Mouse (Mus musculus) subcutaneous adipose tissue, adult 2 months (tissue): Measurements from ENCODE around the gene Calm3. TPM values are rescaled to one million over a fixed set of nuclear protein-coding genes. Genes with fewer than 3 reads are reported as not detected.

Source experiments
- polyA plus RNA-seq: library from polyadenylated mRNA; depleted of rRNA; stranded (reverse); fragments of >200 nt; gene quantifications from 2 replicates; pipeline ENCODE4 v1.2.3, GENCODE M21; 2012; ENCODE audit warnings: low replicate concordance; rRNA removed

The Calm3 gene
- 196 and 348 TPM in 2 replicates for polyA plus RNA-seq

DNA sequence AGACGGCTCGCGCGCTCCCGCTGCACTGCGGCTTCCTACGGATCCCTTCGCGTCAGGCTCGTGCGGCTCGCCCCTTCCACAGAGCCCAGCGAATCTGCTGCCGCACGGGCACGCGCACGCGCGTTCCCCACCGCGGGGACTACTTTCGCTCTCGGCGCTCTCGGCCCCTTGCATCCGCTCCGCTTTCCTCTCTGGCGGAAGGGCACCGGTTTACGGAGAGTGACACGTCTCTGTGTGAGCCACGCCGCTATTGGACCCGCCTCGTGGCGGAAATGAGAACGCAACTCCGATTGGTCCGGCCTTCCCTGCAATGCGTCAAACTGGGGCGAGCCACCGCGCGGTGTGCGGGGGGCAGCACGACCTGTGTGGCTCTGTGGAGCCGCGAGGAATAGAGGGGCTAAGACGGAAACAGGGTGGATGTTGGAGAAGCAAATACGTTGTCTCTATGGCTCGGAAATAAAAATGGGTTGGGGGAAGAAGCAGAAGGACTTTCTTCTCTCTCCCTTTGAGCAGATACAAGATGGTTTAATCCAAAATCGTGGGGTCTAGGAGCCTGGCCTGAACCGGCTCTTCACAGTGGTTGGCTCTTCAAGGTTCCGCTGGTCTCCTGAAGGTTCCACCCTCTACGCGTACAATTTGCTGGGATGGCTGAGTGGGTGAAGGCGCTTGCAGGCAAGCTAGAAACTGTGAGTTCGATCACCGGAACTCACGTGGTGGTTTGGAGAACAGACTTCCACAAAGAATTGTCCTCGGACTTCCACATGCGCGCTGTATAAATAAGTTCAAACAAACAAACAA is at the start of gene Calm3:
TSS of gene Calm3 (minus strand) at position 78 of the 798 bp plus-strand sequence.

DNA sequence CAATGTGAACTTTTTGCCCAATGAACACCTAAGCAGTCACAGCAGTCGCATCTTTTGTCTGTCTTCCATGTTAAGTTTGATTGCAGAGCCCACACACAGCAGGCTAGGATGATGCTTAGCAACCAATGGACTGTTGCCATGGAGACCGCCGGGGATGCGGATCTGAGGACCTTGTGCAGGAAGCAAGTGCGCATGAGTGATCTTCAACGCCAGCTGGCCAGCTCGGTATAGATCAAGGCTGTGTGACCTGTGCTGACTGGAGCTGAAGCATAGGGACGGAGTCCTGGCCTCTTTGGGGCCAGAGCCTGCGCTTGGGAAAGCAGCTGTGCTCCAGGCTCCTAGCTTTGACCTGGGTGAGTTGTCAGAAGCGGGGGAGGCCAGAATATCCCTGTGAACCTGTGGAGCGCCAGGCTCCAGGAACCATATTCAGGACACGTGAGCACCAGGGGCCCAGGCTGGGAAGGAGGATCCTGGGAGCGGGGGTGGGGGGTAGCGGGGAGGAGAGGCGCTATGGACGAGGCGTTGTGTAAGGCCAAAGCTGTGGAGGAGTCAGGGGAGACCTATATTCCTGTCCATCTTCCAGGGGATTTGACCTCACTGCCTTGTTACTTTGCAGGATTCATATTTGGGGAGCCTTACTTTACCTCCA is 35.7 kb upstream of the Calm3 start, which contains the start of gene Pnmal1:
TSS of gene Pnmal1 (plus strand) at position 141 of the 649 bp plus-strand sequence.

GRCm38 (mm10) chr7:16944061-16944807 is 20.3 kb upstream of the Calm3 start, which contains the start of gene Pnmal2:
TSS of gene Pnmal2 (plus strand) at chr7:16944682.

GRCm38 (mm10) chr7:16906281-16906680 is 17.6 kb downstream of the Calm3 start, which contains the start of gene Ptgir:
TSS of gene Ptgir (plus strand) at chr7:16906490.

GRCm38 (mm10) chr7:16891641-16892351 is 32.1 kb downstream of the Calm3 start, which contains the start of gene Gng8:
TSS of gene Gng8 (plus strand) at chr7:16891786.

GRCm38 (mm10) chr7:16875310-16875325 is 48.8 kb downstream of the Calm3 start, which contains the start of gene Dact3:
TSS of gene Dact3 (plus strand) at chr7:16875317.

Other genes starting within 250 kb of the Calm3 start
- gene Ceacam15, start 248.4 kb downstream of the Calm3 start, polyA plus RNA-seq: not detected in 2 replicates
- gene Ceacam9, start 202.2 kb downstream of the Calm3 start, polyA plus RNA-seq: not detected in 2 replicates
- 367 and 369 TPM in 2 replicates for gene Ap2s1, start 185.7 kb downstream of the Calm3 start, polyA plus RNA-seq
- 610 and 2,049 TPM in 2 replicates for gene Slc1a5, start 142.8 kb downstream of the Calm3 start, polyA plus RNA-seq
- 135 and 201 TPM in 2 replicates for gene Strn4, start 108.2 kb downstream of the Calm3 start, polyA plus RNA-seq
- 22.2 and 44.9 TPM in 2 replicates for gene Fkrp, start 107.4 kb downstream of the Calm3 start, polyA plus RNA-seq
- gene Prkd2, start 81.2 kb downstream of the Calm3 start, polyA plus RNA-seq: 45.3 and 48.4 TPM in 2 replicates
- gene Dact3, start 48.8 kb downstream of the Calm3 start, polyA plus RNA-seq: 6.1 and 84.2 TPM in 2 replicates
- 6.5 and 30.5 TPM in 2 replicates for gene Gng8, start 32.3 kb downstream of the Calm3 start, polyA plus RNA-seq
- gene Ptgir, start 17.6 kb downstream of the Calm3 start, polyA plus RNA-seq: 9.8 and 12.6 TPM in 2 replicates
- gene Pnmal2, start 20.6 kb upstream of the Calm3 start, polyA plus RNA-seq: 0.36 and 3.8 TPM in 2 replicates
- 0.13 TPM in 1 of 2 replicates, not detected in the other for gene Pnmal1, start 35.6 kb upstream of the Calm3 start, polyA plus RNA-seq
- 0.03 TPM in 1 of 2 replicates, not detected in the other for gene Gm42372, start 59.0 kb upstream of the Calm3 start, polyA plus RNA-seq
- 3.2 and 13.5 TPM in 2 replicates for gene Ccdc8, start 68.6 kb upstream of the Calm3 start, polyA plus RNA-seq
- gene Ppp5c, start 103.8 kb upstream of the Calm3 start, polyA plus RNA-seq: 129 and 161 TPM in 2 replicates
- 0.85 and 1.6 TPM in 2 replicates for gene Hif3a, start 138.3 kb upstream of the Calm3 start, polyA plus RNA-seq
- gene Psg16, start 149.9 kb upstream of the Calm3 start, polyA plus RNA-seq: not detected in 2 replicates
- gene Ceacam3, start 226.2 kb upstream of the Calm3 start, polyA plus RNA-seq: not detected in 2 replicates